Mouse (Mus musculus) kidney, adult 2 months (tissue): ENCODE measurements at regions not wholly inside any gene's neighbourhood (a gene's known extent, or its start where the extent isn't known, plus 50 kb on each side); places are given as distances from the start of the nearest gene placed in this dataset.

Experiments
- CTCF ChIP-seq: fragments of 200-500 bp; conservative IDR thresholded peaks from 2 replicates; pipeline ENCODE4 v1.5.1; 2011; ENCODE audit warnings: low read depth, mild to moderate bottlenecking, control low read depth, low read length, moderate library complexity, mixed read lengths; ENCODE audit not compliant: insufficient read depth, insufficient read length
- POLR2A ChIP-seq: fragments of 200-500 bp; IDR thresholded peaks from one replicate; pipeline ENCODE4 v1.6.1; 2011; ENCODE audit warnings: low read depth, low read length, control low read depth

DNA sequence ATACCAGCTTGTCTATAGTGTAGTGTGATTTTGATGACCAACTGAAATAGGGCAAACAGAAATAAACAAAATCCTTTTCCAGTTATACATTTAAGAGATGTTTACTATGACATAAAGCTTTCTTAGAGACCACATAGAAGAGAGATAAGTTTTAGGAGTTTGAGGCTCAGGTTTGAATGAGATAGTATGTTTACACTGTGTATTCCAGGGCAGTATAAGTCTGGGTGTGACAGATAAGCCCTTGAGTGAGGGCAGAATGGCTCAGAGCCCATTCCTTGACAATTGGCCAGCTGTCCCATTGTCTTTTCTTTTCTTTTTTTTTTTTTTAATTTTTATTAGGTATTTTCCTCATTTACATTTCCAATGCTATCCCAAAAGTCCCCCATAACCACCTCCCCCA is 744.0 kb upstream of the 4930444P10Rik start:
- TF ChIP-seq CTCF (no peak), POLR2A (no peak)
